Mouse (Mus musculus) kidney, embryonic 15.5 days (tissue): ENCODE measurements around the gene Capns2. TPM values are rescaled to one million over a fixed set of nuclear protein-coding genes. Genes with fewer than 3 reads are reported as not detected.

Experiments used
- ATAC-seq: fragments of 200-750 bp; cut with Nextera tagmentation; replicated peaks from 2 replicates; pipeline ENCODE4 v1.8.0; 2017; ENCODE audit warnings: moderate TSS enrichment; ENCODE audit not compliant: low FRiP score
- H3K27ac ChIP-seq: fragments of 300-500 bp; sonication (generic); 2 replicates; pipeline ENCODE4 v1.5.1; 2015; ENCODE audit warnings: mild to moderate bottlenecking, inconsistent platforms
- H3K27me3 ChIP-seq: fragments of 300-500 bp; sonication (generic); 2 replicates; pipeline ENCODE4 v1.6.1; 2015; ENCODE audit warnings: inconsistent platforms
- H3K36me3 ChIP-seq: fragments of 300-500 bp; sonication (generic); 2 replicates; pipeline ENCODE4 v1.6.1; 2015; ENCODE audit warnings: inconsistent platforms
- H3K4me1 ChIP-seq: fragments of 300-500 bp; sonication (generic); 2 replicates; pipeline ENCODE4 v1.6.1; 2015; ENCODE audit warnings: inconsistent platforms
- H3K4me2 ChIP-seq: fragments of 300-500 bp; sonication (generic); 2 replicates; pipeline ENCODE4 v1.6.1; 2015; ENCODE audit warnings: moderate library complexity, mild to moderate bottlenecking, inconsistent platforms
- H3K4me3 ChIP-seq: fragments of 300-500 bp; sonication (generic); replicated peaks from 2 replicates; pipeline ENCODE4 v1.5.1; 2015; ENCODE audit warnings: mild to moderate bottlenecking, inconsistent platforms
- H3K9ac ChIP-seq: fragments of 300-500 bp; sonication (generic); 2 replicates; pipeline ENCODE4 v1.6.1; 2015; ENCODE audit warnings: mild to moderate bottlenecking, inconsistent platforms
- H3K9me3 ChIP-seq: fragments of 300-500 bp; sonication (generic); replicated peaks from 2 replicates; pipeline ENCODE4 v1.6.1; 2016; ENCODE audit warnings: inconsistent platforms
- WGBS: fragments of 180-500 bp; shearing (Covaris S2); methylation state at CpG from one replicate; pipeline ENCODE4 v1.1.7; 2015; ENCODE audit warnings: mixed read lengths; 5-methylcytosine and 5-hydroxymethylcytosine counted together
- microRNA-seq: library from miRNA; unstranded; fragments of <30 nt; microRNA quantifications from one replicate; pipeline ENCODE4, GENCODE M21; 2016
- polyA plus RNA-seq: library from polyadenylated mRNA; unstranded; fragments of >200 nt; fragmentation: Nextera tagmentation; extraction: Ambion mirVana; gene quantifications from 2 replicates; pipeline ENCODE4 v1.2.1, GENCODE M21; 2015

Capns2 gene
- polyA plus RNA-seq, 1 experiment from 2014 or later: 0.16 TPM

DNA sequence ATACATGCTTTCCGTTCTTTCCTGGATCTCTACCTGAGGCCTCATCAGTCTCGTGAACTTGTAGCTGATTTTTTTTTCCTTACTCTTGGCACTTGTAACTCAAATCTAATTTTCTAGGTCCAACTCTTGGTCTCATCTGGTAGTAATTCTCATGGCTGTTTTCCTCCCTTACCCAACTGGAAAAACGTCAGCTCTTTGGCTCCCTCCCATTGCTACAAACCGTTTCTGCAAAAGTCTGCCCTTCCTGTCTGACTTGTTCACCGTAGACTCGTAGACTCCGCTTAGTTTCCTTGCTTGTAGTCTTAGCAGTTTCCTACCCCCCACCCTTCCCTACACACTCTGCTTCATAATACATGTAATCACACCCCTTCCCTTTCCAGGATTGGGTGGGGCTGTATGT lies 12.2 kb downstream of the Capns2 start:
- no peaks in the 10 kb centered on the region for H3K9me3 ChIP-seq
- H3K4me3 ChIP-seq: no peak overlapping the region

DNA sequence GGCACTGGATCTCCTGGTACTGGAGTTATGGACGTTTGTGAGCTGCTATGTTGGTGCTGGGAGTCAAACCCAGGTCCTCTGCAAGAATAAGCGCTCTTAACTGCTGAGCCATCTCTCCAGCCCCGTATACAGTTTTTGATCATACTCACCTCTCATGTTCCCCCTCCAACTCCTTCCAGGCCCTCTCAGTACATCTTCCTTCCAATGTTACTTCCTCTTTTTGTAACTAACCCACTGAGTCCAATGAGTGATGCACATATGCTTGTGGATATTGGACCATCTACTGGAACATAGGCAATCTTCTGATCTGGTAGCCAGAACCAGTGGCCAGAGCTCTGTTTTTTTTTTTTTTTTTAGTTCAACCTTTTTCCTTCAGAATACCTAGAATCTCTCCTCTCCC lies 14.9 kb downstream of the Capns2 start:
- no peak for ATAC-seq
- H3K27me3 ChIP-seq: no peaks in the 10 kb centered on the region

More for the DNA sequence above, 12.2 kb downstream of the Capns2 start:
- 79% methylated on average over 7 of the region's 7 CpGs for WGBS
- Histone ChIP-seq H3K4me2 (no peak overlapping the region), H3K36me3 (no peaks in the 10 kb centered on the region), H3K27ac (no peak overlapping the region), H3K9ac (no peak overlapping the region), H3K4me1 (no peaks in the 10 kb centered on the region), H3K27me3 (no peaks in the 10 kb centered on the region)
- no peak for ATAC-seq

GRCm38 (mm10) chr8:92921768-92922167 lies 20.6 kb downstream of the Capns2 start:
- no peak for ATAC-seq
- H3K9me3 ChIP-seq: no peaks in the 10 kb centered on the region
- H3K4me3 ChIP-seq: no peak overlapping the region
- H3K27ac ChIP-seq: no peak overlapping the region
- no peak overlapping the region for H3K9ac ChIP-seq
- no peaks in the 10 kb centered on the region for H3K4me1 ChIP-seq
- WGBS: 83% methylated on average over 3 of the region's 3 CpGs
- H3K36me3 ChIP-seq: no peaks in the 10 kb centered on the region
- no peak overlapping the region for H3K4me2 ChIP-seq
- H3K27me3 ChIP-seq: no peaks in the 10 kb centered on the region

More for the DNA sequence above, 14.9 kb downstream of the Capns2 start:
- Histone ChIP-seq H3K4me2 (no peak overlapping the region), H3K9me3 (no peaks in the 10 kb centered on the region), H3K36me3 (no peaks in the 10 kb centered on the region), H3K9ac (no peak overlapping the region), H3K4me1 (no peaks in the 10 kb centered on the region), H3K4me3 (no peak overlapping the region), H3K27ac (no peak overlapping the region)
- WGBS: 84% methylated on average over 3 of the region's 3 CpGs

GRCm38 (mm10) chr8:92928986-92929385 lies 27.8 kb downstream of the Capns2 start:
- Histone ChIP-seq H3K27me3 (no peaks in the 10 kb centered on the region), H3K9me3 (peaks cover 5% of the 10 kb centered on the region), H3K27ac (no peak overlapping the region), H3K36me3 (no peaks in the 10 kb centered on the region), H3K4me1 (no peaks in the 10 kb centered on the region), H3K4me3 (no peak overlapping the region), H3K4me2 (no peak overlapping the region), H3K9ac (no peak overlapping the region)
- ATAC-seq: no peak
- WGBS: 69% methylated on average over 4 of the region's 4 CpGs

- Histone ChIP-seq H3K4me2 (no peak overlapping the region), H3K27me3 (no peaks in the 10 kb centered on the region), H3K9me3 (no peaks in the 10 kb centered on the region), H3K4me1 (no peaks in the 10 kb centered on the region), H3K27ac (no peak overlapping the region), H3K9ac (no peak overlapping the region), H3K36me3 (no peaks in the 10 kb centered on the region), H3K4me3 (no peak overlapping the region)
- 82% methylated on average over 4 of the region's 4 CpGs for WGBS
- ATAC-seq: no peak
These were observed 36.8 kb downstream of the Capns2 start for GRCm38 (mm10) chr8:92938056-92938455.

- H3K27me3 ChIP-seq: no peaks in the 10 kb centered on the region
- no peak overlapping the region for H3K4me2 ChIP-seq
- no peak overlapping the region for H3K9ac ChIP-seq
- H3K4me1 ChIP-seq: no peaks in the 10 kb centered on the region
- H3K4me3 ChIP-seq: no peak overlapping the region
- no peak for ATAC-seq
- WGBS: 94% methylated on average over 4 of the region's 4 CpGs
- H3K27ac ChIP-seq: no peak overlapping the region
- no peaks in the 10 kb centered on the region for H3K9me3 ChIP-seq
- no peaks in the 10 kb centered on the region for H3K36me3 ChIP-seq
These were observed 47.9 kb downstream of the Capns2 start for GRCm38 (mm10) chr8:92949071-92949470.

- H3K27me3 ChIP-seq: no peaks in the 10 kb centered on the region; the same call in 1 of the 2 replicates
- no peaks in the 10 kb centered on the region for H3K4me1 ChIP-seq
- no peak overlapping the region for H3K4me2 ChIP-seq
- WGBS: 75% methylated on average over 12 of the region's 12 CpGs
- no peak overlapping the region for H3K9ac ChIP-seq
- no peak overlapping the region for H3K27ac ChIP-seq
- H3K36me3 ChIP-seq: no peaks in the 10 kb centered on the region
- H3K4me3 ChIP-seq: no peak overlapping the region
- no peak for ATAC-seq
- H3K9me3 ChIP-seq: no peaks in the 10 kb centered on the region
These were observed 49.6 kb downstream of the Capns2 start for GRCm38 (mm10) chr8:92950639-92951371.

Small RNA genes lying within 50 kb of the gene (microRNA-seq; reads per million reads assigned to microRNA genes)
- not detected for gene Gm22151

Other genes with a start within 250 kb of the Capns2 start
- 0.05 and 0.10 TPM in 2 replicates for gene Irx6, start 227.1 kb upstream of the Capns2 start, polyA plus RNA-seq
- 128 and 137 TPM in 2 replicates for gene Mmp2, start 74.1 kb upstream of the Capns2 start, polyA plus RNA-seq
- 6.1 and 7.3 TPM in 2 replicates for gene Lpcat2, start 46.1 kb upstream of the Capns2 start, polyA plus RNA-seq
- gene Slc6a2, start 58.7 kb downstream of the Capns2 start, polyA plus RNA-seq: 0.84 and 2.6 TPM in 2 replicates
- not detected in 2 replicates for gene Ces1a, start 146.8 kb downstream of the Capns2 start, polyA plus RNA-seq
- not detected in 2 replicates for gene Ces1b, start 178.6 kb downstream of the Capns2 start, polyA plus RNA-seq
- 0.08 and 0.23 TPM in 2 replicates for gene Ces1c, start 229.9 kb downstream of the Capns2 start, polyA plus RNA-seq